Mouse (Mus musculus) right cerebral cortex, adult 18-20 months (tissue): ENCODE results near the gene Grik4.

Source experiments
- DNase-seq: peaks from one replicate; pipeline ENCODE4 v3.0.0; 2022; ENCODE audit warnings: mixed read lengths

The Grik4 gene

GRCm38 (mm10) chr9:42943781-42944535 lies at the start of gene Grik4:
TSS of gene Grik4 (minus strand) at chr9:42944493.
- no peak for DNase-seq

GRCm38 (mm10) chr9:42993659-42994058 lies 49.4 kb upstream of the Grik4 start:
- no peak for DNase-seq

GRCm38 (mm10) chr9:42987988-42988387 lies 43.7 kb upstream of the Grik4 start:
- DNase-seq, result peak; percentile 55

GRCm38 (mm10) chr9:42968894-42969521 lies 24.7 kb upstream of the Grik4 start:
- no peak for DNase-seq

- no peak for DNase-seq
Observed at GRCm38 (mm10) chr9:42967731-42968130, 23.4 kb upstream of the Grik4 start.

- peak; percentile 62 for DNase-seq
Observed at GRCm38 (mm10) chr9:42964809-42965208, 20.5 kb upstream of the Grik4 start.

- peak; percentile 78 for DNase-seq
Observed at GRCm38 (mm10) chr9:42964366-42964765, 20.1 kb upstream of the Grik4 start.

GRCm38 (mm10) chr9:42962506-42962905 lies 18.2 kb upstream of the Grik4 start:
- DNase-seq, result no peak

GRCm38 (mm10) chr9:42958401-42958800 lies 14.1 kb upstream of the Grik4 start:
- no peak for DNase-seq

DNA sequence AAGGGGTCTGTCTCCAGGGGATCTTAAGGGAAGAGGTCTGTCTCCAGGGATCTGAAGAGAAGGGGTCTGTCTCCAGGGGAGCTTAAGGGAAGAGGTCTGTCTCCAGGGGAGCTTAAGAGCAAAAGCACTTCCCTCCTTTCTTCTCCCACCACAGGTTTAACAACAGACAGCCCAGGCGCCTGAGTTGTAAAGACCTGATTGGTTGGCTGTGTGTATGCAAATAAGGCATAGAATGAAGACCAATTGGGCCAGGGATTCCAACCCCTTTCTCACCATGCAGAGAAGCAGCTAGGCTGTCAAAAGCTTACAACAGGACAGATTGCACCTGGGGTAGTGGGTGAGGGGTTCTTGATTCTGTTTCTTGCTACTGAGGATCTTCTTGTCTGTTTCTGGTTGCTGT lies 4.1 kb upstream of the Grik4 start:
- DNase-seq, result no peak

DNA sequence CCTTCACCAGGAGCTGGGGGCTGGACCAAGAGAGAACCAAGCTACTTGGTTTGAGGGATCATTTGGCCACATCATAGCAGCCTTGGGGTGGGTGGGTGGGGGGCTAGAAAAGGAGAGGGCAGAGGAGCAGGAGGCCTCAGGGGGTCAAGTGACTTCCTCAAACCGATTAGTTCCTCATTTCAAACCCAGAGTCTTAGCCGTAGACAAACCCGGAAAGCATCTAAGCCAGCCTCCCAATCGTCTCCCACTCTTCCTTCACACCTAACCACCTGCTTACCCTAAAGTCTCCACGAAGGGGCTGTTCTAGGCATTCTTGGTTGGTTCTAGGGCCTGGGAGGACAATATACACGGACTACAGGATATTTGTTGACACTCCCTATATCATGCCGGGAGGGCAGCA lies 881 bp upstream of the Grik4 start:
- DNase-seq, result no peak

- DNase-seq, result peak; percentile 87
Observed at GRCm38 (mm10) chr9:42944536-42945006, 278 bp upstream of the Grik4 start.

GRCm38 (mm10) chr9:42943057-42943529 lies 1.2 kb downstream of the Grik4 start:
- peak; percentile 44 for DNase-seq

DNA sequence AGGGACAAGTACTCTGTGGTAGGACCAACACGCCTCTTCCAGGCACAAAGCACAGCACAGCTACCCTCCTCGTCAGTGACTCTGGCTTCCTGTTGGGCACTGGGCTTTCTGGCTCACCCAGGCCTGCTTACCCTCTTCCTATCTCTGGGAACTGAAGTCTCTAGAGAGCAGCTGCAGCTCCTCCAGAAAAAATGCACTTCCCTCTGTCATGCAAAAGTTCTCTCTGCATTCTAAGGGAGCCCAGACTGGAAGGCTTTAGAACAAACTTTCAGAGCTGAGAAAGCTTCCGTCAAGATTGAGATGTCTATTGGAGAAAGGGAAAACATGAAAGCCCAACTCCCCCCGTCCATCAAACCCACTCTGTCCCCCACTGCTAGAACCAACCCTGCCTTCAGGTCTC lies 2.1 kb downstream of the Grik4 start:
- DNase-seq, result no peak

DNA sequence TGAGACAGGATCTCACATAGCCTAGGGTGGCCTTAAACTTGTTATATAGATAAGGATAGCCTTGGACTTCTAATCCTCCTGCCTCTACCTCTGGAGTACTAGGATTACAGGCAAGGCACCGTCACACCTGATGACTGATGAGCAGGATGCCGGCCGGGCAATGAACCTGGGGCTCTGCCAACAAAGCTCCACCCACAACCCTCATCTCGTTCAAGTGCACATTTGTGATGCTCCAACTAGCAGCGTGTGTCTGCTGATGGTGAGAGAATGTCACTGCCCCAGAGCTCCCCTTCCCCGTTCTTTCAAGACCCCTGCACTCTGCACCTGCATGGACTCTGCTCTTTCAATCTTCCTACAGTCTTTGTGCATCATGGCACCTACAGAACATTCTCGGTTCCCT lies 12.1 kb downstream of the Grik4 start:
- no peak for DNase-seq

GRCm38 (mm10) chr9:42927498-42927897 lies 16.8 kb downstream of the Grik4 start:
- DNase-seq, result no peak

GRCm38 (mm10) chr9:42926564-42926963 lies 17.7 kb downstream of the Grik4 start:
- no peak for DNase-seq

DNA sequence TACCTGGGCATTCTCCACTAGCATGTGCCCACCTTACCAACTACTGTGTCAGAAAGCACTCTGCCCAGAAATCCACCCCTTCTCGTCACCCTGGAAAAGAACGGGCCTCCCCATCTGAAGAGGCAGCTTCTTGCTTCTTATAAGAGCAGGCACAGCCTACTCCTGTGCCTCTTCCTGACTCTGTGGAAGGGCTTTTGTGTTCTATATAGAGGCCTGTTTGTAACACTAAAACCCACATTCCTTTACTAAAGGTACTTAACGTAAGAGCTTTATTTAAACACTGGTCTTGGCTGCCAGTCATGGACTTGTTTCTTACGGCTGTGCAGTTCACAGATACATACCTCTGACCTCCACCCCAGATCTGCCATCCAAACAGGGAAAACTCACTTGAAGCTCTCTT lies 22.5 kb downstream of the Grik4 start:
- no peak for DNase-seq

DNA sequence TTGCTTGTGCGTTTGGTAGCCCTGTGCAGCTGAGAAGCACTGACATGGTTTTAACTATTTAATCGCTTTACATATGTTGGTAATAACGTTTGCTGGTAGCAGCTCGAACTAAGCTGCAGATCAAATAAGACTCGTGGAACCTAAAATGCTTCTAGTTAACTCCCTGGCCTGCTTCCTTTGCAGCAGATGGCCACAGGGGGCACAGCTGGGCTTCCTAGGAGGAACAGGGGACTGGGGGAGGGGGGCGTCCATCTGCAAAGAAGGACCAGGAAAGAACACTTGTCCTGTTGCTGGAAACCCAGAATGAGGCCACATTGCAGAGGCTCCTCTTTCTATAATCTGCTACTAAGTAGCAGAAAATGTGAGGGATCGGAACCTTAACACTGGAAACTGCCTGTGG lies 24.1 kb downstream of the Grik4 start:
- DNase-seq, result no peak

DNA sequence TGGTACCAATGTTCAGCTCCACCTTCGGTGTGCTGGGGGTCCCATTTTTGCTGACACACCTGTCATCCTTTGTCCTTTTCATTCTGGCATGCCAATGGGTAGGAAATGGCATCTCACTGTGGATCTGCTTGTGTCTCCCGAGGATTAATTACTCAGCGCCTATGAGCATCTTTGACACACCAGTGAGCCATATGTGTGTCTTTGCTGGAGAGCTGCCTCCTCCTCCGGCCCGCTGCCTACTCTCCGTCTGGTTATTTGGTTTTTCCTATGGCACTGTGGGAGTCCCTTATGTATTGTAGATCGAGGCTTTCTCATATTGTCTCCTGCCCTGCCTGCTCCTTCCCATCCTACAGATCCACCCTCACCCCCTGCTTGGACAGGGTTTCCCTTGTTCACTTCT lies 26.4 kb downstream of the Grik4 start:
- DNase-seq, result peak; percentile 74

DNA sequence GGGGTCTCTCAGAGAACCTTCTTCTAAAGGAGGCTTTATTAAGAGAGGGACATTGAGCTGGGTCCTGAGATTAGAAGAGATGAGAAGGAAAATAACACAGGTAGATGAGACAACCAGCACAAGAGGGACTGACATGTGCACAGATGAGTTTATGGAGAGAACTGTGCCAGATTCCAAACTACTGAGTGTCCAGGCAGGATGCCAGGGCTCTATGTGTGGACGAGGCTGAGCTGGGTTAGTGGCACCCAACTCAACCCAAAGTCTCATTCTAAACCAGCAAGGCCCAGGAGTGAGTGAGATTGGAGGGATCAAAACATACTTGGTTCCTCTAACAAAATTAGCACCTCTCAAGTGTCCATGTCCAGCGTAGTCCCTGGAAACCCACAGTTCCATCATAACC lies 31.1 kb downstream of the Grik4 start:
- DNase-seq, result no peak

DNA sequence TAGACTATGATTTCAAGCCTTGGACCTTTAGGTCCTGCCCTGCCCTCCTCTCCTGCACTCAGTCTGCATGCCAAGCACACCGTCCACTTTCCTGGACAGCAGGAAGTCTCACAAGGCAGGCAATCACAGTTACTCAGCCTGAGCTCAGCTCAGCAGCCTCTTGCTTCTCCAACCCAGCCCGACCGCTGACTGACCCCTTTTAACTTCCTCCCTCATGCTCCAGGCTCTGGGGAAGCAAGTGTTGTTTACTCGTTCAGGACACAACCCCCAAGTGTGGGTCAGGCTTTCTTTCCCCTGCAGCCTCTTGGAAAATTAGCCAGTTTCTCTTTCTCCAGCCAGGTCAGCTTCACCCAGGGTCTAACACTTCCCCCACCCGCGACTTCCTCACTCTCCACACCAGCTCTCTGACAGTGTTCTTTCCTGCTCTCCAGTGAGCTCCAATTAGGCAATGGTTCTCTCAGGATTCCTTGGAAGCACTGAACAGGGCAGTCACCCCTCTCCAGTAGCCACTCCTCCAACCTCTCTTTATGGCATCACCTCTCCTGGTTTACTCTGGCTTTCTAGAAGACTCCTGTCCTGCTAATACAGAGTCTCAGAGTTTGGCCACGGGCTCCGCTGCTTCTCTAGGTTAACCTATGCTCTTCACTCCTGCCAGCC lies 35.5 kb downstream of the Grik4 start:
- DNase-seq, result no peak

DNA sequence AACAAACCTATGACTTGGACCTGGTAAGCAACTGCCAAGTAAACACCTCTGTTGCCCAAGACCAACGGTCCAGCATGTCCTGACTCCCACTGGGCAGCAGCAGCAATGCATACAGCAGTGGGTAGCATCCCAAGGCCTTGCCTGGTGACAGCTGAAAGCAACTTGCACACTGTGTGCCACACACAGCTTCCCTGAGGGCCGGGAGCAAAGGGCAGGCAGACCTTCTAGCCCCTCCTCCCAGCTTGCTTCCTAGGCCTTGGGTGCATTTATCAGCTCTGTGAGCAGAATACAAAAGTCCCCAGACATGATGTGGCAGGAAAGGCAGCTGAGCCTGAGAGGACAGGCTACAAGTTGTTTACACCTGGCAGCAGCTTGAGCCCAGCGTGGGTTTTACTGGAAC lies 37.3 kb downstream of the Grik4 start:
- no peak for DNase-seq

GRCm38 (mm10) chr9:42898091-42898591 lies 46.2 kb downstream of the Grik4 start:
- peak; percentile 18 for DNase-seq
